Mouse (Mus musculus) C2C12 (cell line): Measurements from ENCODE around the gene Nrg3. TPM values are rescaled to one million over a fixed set of nuclear protein-coding genes. Genes with fewer than 3 reads are reported as not detected.

Experiments
- H3K27me3 ChIP-seq: one replicate; pipeline ENCODE4 v1.6.1; 2011; ENCODE audit not compliant: control insufficient read depth, insufficient read depth, insufficient read length
- H3K36me3 ChIP-seq: one replicate; pipeline ENCODE4 v1.6.1; 2011; ENCODE audit not compliant: control insufficient read depth, insufficient read depth
- H3K4me3 ChIP-seq: one replicate; pipeline ENCODE4 v1.5.1; 2011; ENCODE audit warnings: mild to moderate bottlenecking, control low read depth; ENCODE audit not compliant: poor library complexity, insufficient read depth, severe bottlenecking
- H3K79me2 ChIP-seq: one replicate; pipeline ENCODE4 v1.6.1; 2011; ENCODE audit not compliant: control insufficient read depth, insufficient read depth
- H3K79me3 ChIP-seq: one replicate; pipeline ENCODE4 v1.6.1; 2011; ENCODE audit warnings: low read depth, control low read depth
- H3ac ChIP-seq: one replicate; pipeline ENCODE3; 2011; ENCODE audit warnings: low read depth; ENCODE audit not compliant: control insufficient read depth, insufficient read length
- CEBPB ChIP-seq: IDR thresholded peaks from one replicate; pipeline ENCODE4 v1.6.1; 2011; ENCODE audit warnings: low read depth, mild to moderate bottlenecking, control low read depth, moderate library complexity
- CTCF ChIP-seq: IDR thresholded peaks from one replicate; pipeline ENCODE4 v1.5.1; 2011; ENCODE audit not compliant: control insufficient read depth, insufficient read depth, insufficient read length
- FOSL1 ChIP-seq: IDR thresholded peaks from one replicate; pipeline ENCODE4 v1.8.0; 2011; ENCODE audit warnings: mild to moderate bottlenecking, low read length; ENCODE audit not compliant: poor library complexity, insufficient read depth, severe bottlenecking
- MAX ChIP-seq: IDR thresholded peaks from one replicate; pipeline ENCODE4 v1.6.1; 2011; ENCODE audit warnings: mild to moderate bottlenecking, control low read depth
- MYOD1 ChIP-seq: IDR thresholded peaks from one replicate; pipeline ENCODE4 v1.6.1; 2011; ENCODE audit warnings: low read depth; ENCODE audit not compliant: control insufficient read depth, insufficient read length
- MYOG ChIP-seq: IDR thresholded peaks from one replicate; pipeline ENCODE4 v1.6.1; 2011; ENCODE audit not compliant: control insufficient read depth, insufficient read length; ENCODE audit errors: extremely low read depth
- USF1 ChIP-seq: IDR thresholded peaks from one replicate; pipeline ENCODE4 v1.6.1; 2011; ENCODE audit warnings: low read depth, mild to moderate bottlenecking, control low read depth, moderate library complexity
- polyA plus RNA-seq: library from polyadenylated mRNA; unstranded; fragments of >200 nt; fragmentation: generic; extraction: Trizol; gene quantifications from one replicate; pipeline ENCODE4 v1.2.1, GENCODE M21; 2012; ENCODE audit warnings: missing spikeins

Nrg3 gene
- polyA plus RNA-seq, 1 experiment: not detected

DNA sequence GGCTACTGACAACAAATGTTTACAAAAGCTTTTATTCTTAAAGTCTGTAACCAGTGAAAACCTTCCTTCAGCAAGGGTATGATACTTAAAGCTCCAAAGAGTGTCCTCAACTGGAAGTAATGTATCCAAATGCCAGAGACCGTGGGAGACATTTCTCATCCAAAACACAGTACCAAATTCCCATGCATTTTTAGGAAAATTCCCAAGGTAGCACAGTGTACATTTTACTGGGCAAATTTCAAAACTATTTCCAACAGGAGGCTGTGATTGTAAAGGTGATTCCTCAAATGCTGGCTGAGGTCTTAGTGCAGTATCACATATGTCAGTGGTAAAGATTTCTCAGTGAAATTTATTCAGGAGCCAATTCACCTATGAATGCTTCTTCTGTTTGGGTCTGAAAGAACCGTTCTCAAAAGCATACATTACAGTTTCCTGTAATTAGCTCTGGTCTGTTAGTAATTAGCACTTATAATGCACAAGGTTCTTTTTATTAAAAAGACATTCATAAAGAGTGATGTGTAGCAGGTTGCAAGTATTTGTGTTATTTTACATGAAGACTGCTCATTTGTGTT is 536.3 kb downstream of the Nrg3 start:
- Histone ChIP-seq H3K4me3 (no peak overlapping the region), H3K79me2 (no peaks in the 10 kb centered on the region), H3K27me3 (no peaks in the 10 kb centered on the region), H3K36me3 (no peaks in the 10 kb centered on the region), H3K79me3 (no peaks in the 10 kb centered on the region), H3ac (no peak overlapping the region)
- TF ChIP-seq CEBPB: no peak
- TF ChIP-seq MAX: no peak
- TF ChIP-seq FOSL1: no peak
- TF ChIP-seq MYOD1: no peak
- TF ChIP-seq USF1: no peak
- TF ChIP-seq MYOG: no peak
- no peak for TF ChIP-seq CTCF

DNA sequence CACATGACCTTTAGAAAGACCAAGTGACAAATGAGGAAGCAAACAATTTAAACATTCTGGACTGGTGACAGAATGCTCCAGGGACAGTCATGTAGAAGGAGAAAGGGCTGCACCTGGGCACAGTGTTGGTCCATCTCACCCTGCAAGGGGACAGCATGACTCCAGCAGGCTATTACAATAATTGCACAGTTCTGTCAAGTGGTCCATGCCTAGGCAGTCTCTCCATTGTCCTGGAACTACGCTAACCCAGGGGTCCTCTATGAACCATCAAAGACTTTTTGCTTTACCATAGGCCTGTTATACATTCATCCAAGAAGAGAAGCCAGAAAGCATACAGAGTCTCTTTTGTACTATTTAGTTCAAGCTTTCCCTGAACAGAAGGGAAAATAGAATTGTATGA is 549.2 kb downstream of the Nrg3 start:
- TF ChIP-seq CTCF (no peak), MAX (no peak), CEBPB (no peak), MYOD1 (no peak), MYOG (no peak), USF1 (no peak), FOSL1 (no peak)
- no peaks in the 10 kb centered on the region for H3K36me3 ChIP-seq
- no peaks in the 10 kb centered on the region for H3K79me2 ChIP-seq
- no peaks in the 10 kb centered on the region for H3K27me3 ChIP-seq
- H3K4me3 ChIP-seq: no peak overlapping the region
- no peaks in the 10 kb centered on the region for H3K79me3 ChIP-seq
- no peak overlapping the region for H3ac ChIP-seq

DNA sequence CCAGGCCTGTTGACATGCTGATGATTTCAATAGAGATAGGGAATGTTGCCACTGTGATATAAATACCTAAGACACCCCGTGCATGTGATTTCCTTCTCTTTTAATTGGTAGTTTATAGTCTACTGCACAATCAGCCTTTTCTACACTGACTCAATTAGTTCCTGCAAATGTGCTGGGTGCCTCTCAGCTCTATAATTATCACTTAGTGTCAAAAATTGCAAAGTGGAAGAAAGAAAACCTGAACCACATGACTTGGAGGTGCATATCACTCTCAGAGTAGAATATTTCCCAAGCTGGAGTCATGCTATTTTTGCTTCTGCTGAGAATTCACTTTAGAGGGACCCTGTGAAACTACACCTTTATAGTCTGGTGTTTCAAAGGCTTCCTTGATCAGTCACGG is 552.1 kb downstream of the Nrg3 start:
- no peaks in the 10 kb centered on the region for H3K79me3 ChIP-seq
- H3K36me3 ChIP-seq: no peaks in the 10 kb centered on the region
- no peak overlapping the region for H3K4me3 ChIP-seq
- H3K27me3 ChIP-seq: no peaks in the 10 kb centered on the region
- TF ChIP-seq MYOD1: no peak
- TF ChIP-seq CTCF: no peak
- TF ChIP-seq MYOG: no peak
- TF ChIP-seq USF1: no peak
- TF ChIP-seq MAX: no peak
- TF ChIP-seq FOSL1: no peak
- no peak for TF ChIP-seq CEBPB
- no peak overlapping the region for H3ac ChIP-seq
- H3K79me2 ChIP-seq: no peaks in the 10 kb centered on the region

DNA sequence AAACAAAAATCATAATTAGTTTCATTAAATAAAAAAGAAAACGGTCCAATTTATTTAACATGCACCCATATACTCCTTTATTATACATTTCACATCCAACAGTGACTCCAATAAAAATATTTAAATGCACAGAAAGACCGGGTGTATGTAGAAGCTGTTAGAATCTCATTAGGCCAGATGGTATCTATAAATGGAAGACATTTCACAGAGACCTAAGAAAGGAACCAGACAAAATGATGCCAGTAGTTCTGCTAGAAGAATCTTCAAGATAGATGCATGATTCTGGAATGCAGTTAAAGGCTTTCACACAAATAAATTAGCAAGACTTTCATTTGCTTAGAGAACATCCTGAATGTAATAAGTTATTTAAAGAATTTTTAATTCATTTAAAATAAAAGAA is 602.3 kb downstream of the Nrg3 start:
- Histone ChIP-seq H3K79me2 (no peaks in the 10 kb centered on the region), H3K36me3 (no peaks in the 10 kb centered on the region), H3K4me3 (no peak overlapping the region), H3K27me3 (no peaks in the 10 kb centered on the region), H3K79me3 (no peaks in the 10 kb centered on the region), H3ac (no peak overlapping the region)
- TF ChIP-seq USF1 (no peak), MYOD1 (no peak), MAX (no peak), FOSL1 (no peak), MYOG (no peak)

- no peak for TF ChIP-seq MAX
- TF ChIP-seq FOSL1: no peak
- no peak for TF ChIP-seq MYOG
- TF ChIP-seq CTCF: no peak
- TF ChIP-seq CEBPB: no peak
- no peak for TF ChIP-seq USF1
- TF ChIP-seq MYOD1: no peak
- no peaks in the 10 kb centered on the region for H3K27me3 ChIP-seq
- H3ac ChIP-seq: no peak overlapping the region
- no peak overlapping the region for H3K4me3 ChIP-seq
- H3K79me3 ChIP-seq: no peaks in the 10 kb centered on the region
- no peaks in the 10 kb centered on the region for H3K36me3 ChIP-seq
- H3K79me2 ChIP-seq: no peaks in the 10 kb centered on the region
Measured at GRCm38 (mm10) chr14:38847566-38847965, 625.3 kb downstream of the Nrg3 start.

DNA sequence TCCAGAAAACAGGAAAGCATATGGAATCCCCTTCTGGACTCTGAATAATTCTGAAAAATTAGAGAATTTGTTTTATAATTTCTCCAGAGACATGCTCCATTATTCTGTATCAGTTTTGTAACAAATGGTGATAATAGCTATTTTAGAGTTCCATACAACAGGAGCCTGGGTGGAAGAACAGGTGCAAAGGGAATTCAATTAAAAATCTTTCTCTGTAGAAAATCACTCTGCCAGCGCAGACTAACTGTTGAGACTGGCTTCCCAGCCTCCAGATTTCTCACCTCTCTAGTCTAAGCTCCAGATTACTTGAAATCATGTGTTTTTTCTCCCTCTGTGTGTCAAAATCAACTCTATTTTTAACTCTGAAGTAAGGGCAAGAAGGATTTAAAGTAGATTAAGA is 625.8 kb downstream of the Nrg3 start:
- Histone ChIP-seq H3K27me3 (no peaks in the 10 kb centered on the region), H3ac (no peak overlapping the region), H3K79me3 (no peaks in the 10 kb centered on the region), H3K79me2 (no peaks in the 10 kb centered on the region), H3K36me3 (no peaks in the 10 kb centered on the region), H3K4me3 (no peak overlapping the region)
- TF ChIP-seq MAX (no peak), MYOD1 (no peak), CTCF (no peak), CEBPB (no peak), MYOG (no peak), FOSL1 (no peak), USF1 (no peak)
